Mouse (Mus musculus): Measurements from ENCODE around the gene Gm11114.
A peak's percentile ranks its signal among the peaks of the same experiment; 100 is the strongest.

Gene Gm11114

GRCm38 (mm10) chr9:85312473-85312872 is at the start of gene Gm11114:
TSS of gene Gm11114 (plus strand) at chr9:85312773.
- no peak for DNase-seq

GRCm38 (mm10) chr9:85266847-85267246 is 45.7 kb upstream of the Gm11114 start:
- no peak for DNase-seq

- DNase-seq = no peak
Observed at GRCm38 (mm10) chr9:85274114-85274513, 38.5 kb upstream of the Gm11114 start.

GRCm38 (mm10) chr9:85302849-85303248 is 9.7 kb upstream of the Gm11114 start:
- DNase-seq = no peak

GRCm38 (mm10) chr9:85303378-85303777 is 9.2 kb upstream of the Gm11114 start:
- no peak for DNase-seq

- no peak for DNase-seq
Observed at GRCm38 (mm10) chr9:85316122-85316521, 3.5 kb downstream of the Gm11114 start.

- no peak for DNase-seq
Observed at GRCm38 (mm10) chr9:85320167-85320951, 7.8 kb downstream of the Gm11114 start.

- no peak for DNase-seq
Observed at GRCm38 (mm10) chr9:85324158-85324875, 11.7 kb downstream of the Gm11114 start.

GRCm38 (mm10) chr9:85325201-85325868 is 12.8 kb downstream of the Gm11114 start:
- DNase-seq = no peak

GRCm38 (mm10) chr9:85326292-85327241 is 14.0 kb downstream of the Gm11114 start:
- no peak for DNase-seq

GRCm38 (mm10) chr9:85327242-85328211 is 15.0 kb downstream of the Gm11114 start, which contains the start of gene Tent5a:
TSS of gene Tent5a (minus strand) at chr9:85327348.
- DNase-seq = peak; percentile 4

- peak; percentile 12 for DNase-seq
Observed at GRCm38 (mm10) chr9:85328259-85328658, 15.7 kb downstream of the Gm11114 start.

GRCm38 (mm10) chr9:85331521-85331920 is 18.9 kb downstream of the Gm11114 start:
- no peak for DNase-seq

- no peak for DNase-seq
Observed at GRCm38 (mm10) chr9:85336046-85336445, 23.5 kb downstream of the Gm11114 start.

GRCm38 (mm10) chr9:85340303-85340702 is 27.7 kb downstream of the Gm11114 start:
- DNase-seq = no peak

GRCm38 (mm10) chr9:85342892-85343785 is 30.6 kb downstream of the Gm11114 start:
- DNase-seq = no peak

- DNase-seq = no peak
Observed at GRCm38 (mm10) chr9:85347823-85348523, 35.4 kb downstream of the Gm11114 start.

- DNase-seq = no peak
Observed at GRCm38 (mm10) chr9:85355559-85355958, 43.0 kb downstream of the Gm11114 start.

- DNase-seq = no peak
Observed at GRCm38 (mm10) chr9:85357154-85357860, 44.7 kb downstream of the Gm11114 start.
